20 mouse cellular contexts compared by ENCODE assay signal in the genomic region with DNA sequence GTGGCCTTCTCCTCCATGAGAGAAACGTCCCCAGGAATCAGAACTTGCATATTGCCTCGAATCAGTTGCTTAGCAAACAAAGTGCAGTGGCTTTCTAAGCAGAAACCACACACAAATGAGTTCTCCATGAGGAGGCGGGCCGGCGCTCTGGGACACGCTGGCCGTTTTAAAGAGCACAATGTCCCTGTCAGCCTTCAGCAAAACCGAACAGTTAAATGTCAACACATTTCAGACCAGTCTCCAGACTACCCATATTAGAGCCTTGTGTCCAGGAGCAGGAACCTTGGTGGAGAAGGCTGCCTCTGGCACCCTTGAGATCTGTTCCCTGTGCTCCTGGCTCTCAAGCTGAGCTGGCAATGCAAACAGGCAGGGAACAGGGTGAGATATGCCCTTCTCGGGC. TPM values are rescaled to one million over a fixed set of nuclear protein-coding genes. Genes with fewer than 3 reads are reported as not detected.
DNase-seq lines count a peak whose midpoint lies in the region; ATAC-seq and TF ChIP-seq lines count a peak whose summit lies in the region.
"Had no signal": no experiment of that assay in that cellular context is flagged by ENCODE, and none has a peak within 500 bp of the region (broad histone marks: within the 10 kb centered on the region; RNA-seq: fewer than 3 reads in every experiment).

No protein-coding gene starts in this region.

- no peak for ATAC-seq in embryonic facial prominence, embryonic 13.5 days (ENCODE audit: insufficient number of reproducible peaks, insufficient read depth, low FRiP score, low TSS enrichment, low read depth)
- no peak for ATAC-seq in hindbrain, embryonic 15.5 days (ENCODE audit: low FRiP score, low read depth)
- ATAC-seq in hindbrain, embryonic 12.5 days (ENCODE audit: low FRiP score), result no peak
- no peak for ATAC-seq in embryonic facial prominence, embryonic 14.5 days (ENCODE audit: low read depth)
- no peak for ATAC-seq in limb, embryonic 14.5 days (ENCODE audit: low FRiP score, low read depth)
- ATAC-seq: activated CD4-positive, CD25-positive, alpha-beta regulatory T cell, adult 4 months; forebrain, embryonic 16.5 days; intestine, embryonic 15.5 days had no signal

- no peaks in the 10 kb centered on the region for H3K27me3 ChIP-seq in embryonic facial prominence, embryonic 13.5 days
- H3K27me3 ChIP-seq in embryonic facial prominence, embryonic 10.5 days (replicated peaks; ENCODE audit: low read depth, poor library complexity, severe bottlenecking), result no peaks in the 10 kb centered on the region
- no peaks in the 10 kb centered on the region for H3K27me3 ChIP-seq in hindbrain, embryonic 15.5 days
- no peaks in the 10 kb centered on the region for H3K27me3 ChIP-seq in hindbrain, embryonic 12.5 days
- H3K27me3 ChIP-seq in embryonic facial prominence, embryonic 14.5 days (replicated peaks; ENCODE audit: control insufficient read depth, insufficient read depth, low read length), result no peaks in the 10 kb centered on the region
- no peaks in the 10 kb centered on the region for H3K27me3 ChIP-seq in limb, embryonic 14.5 days (ENCODE audit: control insufficient read depth, insufficient read depth, low read length)
- H3K27me3 ChIP-seq: heart, embryonic 12.5 days; intestine, embryonic 15.5 days; limb, embryonic 15.5 days; liver, embryonic 15.5 days; midbrain, embryonic 12.5 days had no signal

- no peak overlapping the region for H3K4me3 ChIP-seq in embryonic facial prominence, embryonic 13.5 days
- H3K4me3 ChIP-seq in embryonic facial prominence, embryonic 10.5 days, result no peak overlapping the region
- no peak overlapping the region for H3K4me3 ChIP-seq in hindbrain, embryonic 15.5 days
- no peak overlapping the region for H3K4me3 ChIP-seq in hindbrain, embryonic 12.5 days
- no peak overlapping the region for H3K4me3 ChIP-seq in embryonic facial prominence, embryonic 14.5 days (ENCODE audit: low read depth, low read length)
- H3K4me3 ChIP-seq in limb, embryonic 14.5 days (replicated peaks; ENCODE audit: low read length), result no peak overlapping the region
- H3K4me3 ChIP-seq: heart, embryonic 12.5 days; intestine, embryonic 15.5 days; limb, embryonic 15.5 days; liver, embryonic 15.5 days; midbrain, embryonic 12.5 days had no signal

- H3K36me3 ChIP-seq in embryonic facial prominence, embryonic 13.5 days, result no peaks in the 10 kb centered on the region
- 0 out of 2 replicates have a peak, but pooled peaks cover 5% of the 10 kb centered on the region for H3K36me3 ChIP-seq in embryonic facial prominence, embryonic 10.5 days (replicated peaks)
- H3K36me3 ChIP-seq in hindbrain, embryonic 15.5 days, result no peaks in the 10 kb centered on the region
- no peaks in the 10 kb centered on the region for H3K36me3 ChIP-seq in hindbrain, embryonic 12.5 days
- H3K36me3 ChIP-seq in embryonic facial prominence, embryonic 14.5 days (ENCODE audit: control insufficient read depth, insufficient read depth, low read length), result no peaks in the 10 kb centered on the region
- no peaks in the 10 kb centered on the region for H3K36me3 ChIP-seq in limb, embryonic 14.5 days (ENCODE audit: control insufficient read depth, insufficient read depth, low read length)
- H3K36me3 ChIP-seq: G1E; heart, embryonic 12.5 days; intestine, embryonic 15.5 days; limb, embryonic 15.5 days; liver, embryonic 15.5 days; midbrain, embryonic 12.5 days had no signal

- no peak for TF ChIP-seq POLR2A in limb, embryonic 14.5 days (IDR thresholded peaks at IDR 0.05; ENCODE audit: borderline replicate concordance, extremely low read depth, insufficient read depth, insufficient read length)

- 48% methylated on average over 9 of the region's 9 CpGs for WGBS in embryonic facial prominence, embryonic 13.5 days
- WGBS in embryonic facial prominence, embryonic 10.5 days, result 84% methylated on average over 9 of the region's 9 CpGs
- WGBS in hindbrain, embryonic 15.5 days, result 51% methylated on average over 9 of the region's 9 CpGs
- 58% methylated on average over 9 of the region's 9 CpGs for WGBS in hindbrain, embryonic 12.5 days
- WGBS in embryonic facial prominence, embryonic 14.5 days, result 59% methylated on average over 9 of the region's 9 CpGs
- WGBS in limb, embryonic 14.5 days, result 53% methylated on average over 9 of the region's 9 CpGs

- no peak for DNase-seq in embryonic facial prominence, embryonic 10.5 days (ENCODE audit: low spot score)
- DNase-seq in embryonic facial prominence, embryonic 14.5 days (ENCODE audit: low spot score), result no peak
- no peak for DNase-seq in limb, embryonic 14.5 days (ENCODE audit: low spot score)
- no peak for DNase-seq in left cerebral cortex, adult 9 months (ENCODE audit: low spot score in 2 of 2)
- DNase-seq: cerebellum, adult 2 months; cerebellum, postnatal 36 days; heart, postnatal 36 days; thymus, postnatal 14 days had no signal

- H3K9ac ChIP-seq in embryonic facial prominence, embryonic 13.5 days, result no peak overlapping the region
- H3K9ac ChIP-seq in hindbrain, embryonic 15.5 days, result no peak overlapping the region
- no peak overlapping the region for H3K9ac ChIP-seq in hindbrain, embryonic 12.5 days
- no peak overlapping the region for H3K9ac ChIP-seq in embryonic facial prominence, embryonic 14.5 days (ENCODE audit: low read depth, low read length)
- no peak overlapping the region for H3K9ac ChIP-seq in limb, embryonic 14.5 days (ENCODE audit: low read depth, low read length, severe bottlenecking)
- H3K9ac ChIP-seq: heart, embryonic 12.5 days; intestine, embryonic 15.5 days; limb, embryonic 15.5 days; liver, embryonic 15.5 days; midbrain, embryonic 12.5 days had no signal

- peaks cover 97% of the 10 kb centered on the region for H3K4me1 ChIP-seq in embryonic facial prominence, embryonic 13.5 days
- peaks cover 77% of the 10 kb centered on the region for H3K4me1 ChIP-seq in embryonic facial prominence, embryonic 10.5 days
- peaks cover 51% of the 10 kb centered on the region for H3K4me1 ChIP-seq in hindbrain, embryonic 15.5 days (replicated peaks)
- H3K4me1 ChIP-seq in hindbrain, embryonic 12.5 days, result peaks cover 46% of the 10 kb centered on the region
- peaks cover 74% of the 10 kb centered on the region for H3K4me1 ChIP-seq in embryonic facial prominence, embryonic 14.5 days (ENCODE audit: control insufficient read depth, insufficient read depth, low read length)
- H3K4me1 ChIP-seq in limb, embryonic 14.5 days (ENCODE audit: control insufficient read depth, insufficient read depth, low read length), result peaks cover 87% of the 10 kb centered on the region

- peak overlapping the region; percentile 66 for H3K27ac ChIP-seq in embryonic facial prominence, embryonic 13.5 days
- no peak overlapping the region for H3K27ac ChIP-seq in embryonic facial prominence, embryonic 10.5 days (replicated peaks)
- H3K27ac ChIP-seq in hindbrain, embryonic 15.5 days (replicated peaks), result peak overlapping the region; percentile 6; the same call in 1 of the 2 replicates
- H3K27ac ChIP-seq in hindbrain, embryonic 12.5 days, result no peak overlapping the region
- H3K27ac ChIP-seq in embryonic facial prominence, embryonic 14.5 days (replicated peaks; ENCODE audit: low read depth, low read length), result peak overlapping the region; percentile 41; the same call in 1 of the 2 replicates
- 0 out of 2 replicates have a peak overlapping the region, but pooled peaks have one; percentile 33 for H3K27ac ChIP-seq in limb, embryonic 14.5 days (replicated peaks; ENCODE audit: low read depth, low read length)
- H3K27ac ChIP-seq: intestine, embryonic 15.5 days; limb, embryonic 15.5 days; liver, embryonic 15.5 days; macrophage; midbrain, embryonic 12.5 days had no signal

- no peak overlapping the region for H3K4me2 ChIP-seq in embryonic facial prominence, embryonic 13.5 days
- H3K4me2 ChIP-seq in hindbrain, embryonic 15.5 days, result no peak overlapping the region
- H3K4me2 ChIP-seq in hindbrain, embryonic 12.5 days (replicated peaks), result no peak overlapping the region
- H3K4me2 ChIP-seq in embryonic facial prominence, embryonic 14.5 days (ENCODE audit: low read depth, low read length), result no peak overlapping the region
- no peak overlapping the region for H3K4me2 ChIP-seq in limb, embryonic 14.5 days (replicated peaks; ENCODE audit: low read depth, low read length, severe bottlenecking)
- H3K4me2 ChIP-seq: heart, embryonic 12.5 days; intestine, embryonic 15.5 days; limb, embryonic 15.5 days; liver, embryonic 15.5 days; midbrain, embryonic 12.5 days had no signal

- H3K9me3 ChIP-seq in embryonic facial prominence, embryonic 13.5 days, result no peaks in the 10 kb centered on the region
- H3K9me3 ChIP-seq in embryonic facial prominence, embryonic 10.5 days, result no peaks in the 10 kb centered on the region
- H3K9me3 ChIP-seq in hindbrain, embryonic 15.5 days, result no peaks in the 10 kb centered on the region
- H3K9me3 ChIP-seq in hindbrain, embryonic 12.5 days (replicated peaks), result no peaks in the 10 kb centered on the region
- H3K9me3 ChIP-seq in embryonic facial prominence, embryonic 14.5 days (ENCODE audit: control insufficient read depth, low read length), result no peaks in the 10 kb centered on the region
- H3K9me3 ChIP-seq in limb, embryonic 14.5 days (ENCODE audit: control insufficient read depth, low read length), result no peaks in the 10 kb centered on the region
- H3K9me3 ChIP-seq: G1E; heart, embryonic 12.5 days; intestine, embryonic 15.5 days; limb, embryonic 15.5 days; liver, embryonic 15.5 days; midbrain, embryonic 12.5 days had no signal

RNA-seq across cellular contexts. Expression of gene Glod4, which starts 53.7 kb away (rescaled TPM):
- 126 and 138 TPM in 2 replicates for polyA plus RNA-seq in embryonic facial prominence, embryonic 13.5 days (2015; fragmentation: Nextera tagmentation; extraction: Ambion mirVana)
- 136 and 142 TPM in 2 replicates for polyA plus RNA-seq in embryonic facial prominence, embryonic 10.5 days (2016; fragmentation: Nextera tagmentation; extraction: Ambion mirVana)
- 119 and 120 TPM in 2 replicates for polyA plus RNA-seq in hindbrain, embryonic 15.5 days (2015; fragmentation: Nextera tagmentation; extraction: Ambion mirVana)
- 109 and 118 TPM in 2 replicates for polyA plus RNA-seq in hindbrain, embryonic 12.5 days (2016; fragmentation: Nextera tagmentation; extraction: Ambion mirVana)
- 129 and 133 TPM in 2 replicates for polyA plus RNA-seq in embryonic facial prominence, embryonic 14.5 days (2014; fragmentation: Nextera tagmentation; extraction: Ambion mirVana)
- 36.4 and 56.2 TPM in 2 replicates for polyA plus RNA-seq in limb, embryonic 14.5 days (2012; rRNA removed)
- 140 and 141 TPM in 2 replicates for polyA plus RNA-seq in limb, embryonic 14.5 days (2014; fragmentation: Nextera tagmentation; extraction: Ambion mirVana)

RNA-seq across cellular contexts. Expression of gene Mrm3, which starts 53.7 kb away (rescaled TPM):
- polyA plus RNA-seq in embryonic facial prominence, embryonic 13.5 days (2015; fragmentation: Nextera tagmentation; extraction: Ambion mirVana), result 24.9 and 25.2 TPM in 2 replicates
- polyA plus RNA-seq in embryonic facial prominence, embryonic 10.5 days (2016; fragmentation: Nextera tagmentation; extraction: Ambion mirVana), result 26.1 and 28.8 TPM in 2 replicates
- 23.8 and 26.6 TPM in 2 replicates for polyA plus RNA-seq in hindbrain, embryonic 15.5 days (2015; fragmentation: Nextera tagmentation; extraction: Ambion mirVana)
- 15.4 and 18.0 TPM in 2 replicates for polyA plus RNA-seq in hindbrain, embryonic 12.5 days (2016; fragmentation: Nextera tagmentation; extraction: Ambion mirVana)
- 21.1 and 23.8 TPM in 2 replicates for polyA plus RNA-seq in embryonic facial prominence, embryonic 14.5 days (2014; fragmentation: Nextera tagmentation; extraction: Ambion mirVana)
- polyA plus RNA-seq in limb, embryonic 14.5 days (2012; rRNA removed), result 11.9 and 15.2 TPM in 2 replicates
- 20.8 and 20.9 TPM in 2 replicates for polyA plus RNA-seq in limb, embryonic 14.5 days (2014; fragmentation: Nextera tagmentation; extraction: Ambion mirVana)

Comparison
In these comparisons a context has a peak if more than half of its experiments do, and no peak if none do; other contexts are left out.
1. H3K27ac ChIP-seq: peak in embryonic facial prominence, embryonic 13.5 days (single experiment), hindbrain, embryonic 15.5 days (single experiment), embryonic facial prominence, embryonic 14.5 days (single experiment) and limb, embryonic 14.5 days (single experiment); none in embryonic facial prominence, embryonic 10.5 days (single experiment) and hindbrain, embryonic 12.5 days (single experiment).